Mouse (Mus musculus): ENCODE measurements around the gene Vps13d. TPM values are rescaled to one million over a fixed set of nuclear protein-coding genes. Genes with fewer than 3 reads are reported as not detected.

Vps13d gene
- polyA plus RNA-seq, 1 experiment from 2014 or later, result 14.1 TPM

GRCm38 (mm10) chr4:145215396-145215795 is 20.6 kb upstream of the Vps13d start:
- Histone ChIP-seq H3K36me3 (ENCODE audit: control insufficient read depth, insufficient read depth, low read length) (no peaks in the 10 kb centered on the region), H3K4me3 (ENCODE audit: low read depth, low read length) (no peak overlapping the region), H3K9me3 (ENCODE audit: control insufficient read depth, low read length) (no peaks in the 10 kb centered on the region), H3K4me1 (replicated peaks; ENCODE audit: control insufficient read depth, insufficient read depth, low read length) (no peaks in the 10 kb centered on the region), H3K27me3 (replicated peaks; ENCODE audit: control insufficient read depth, insufficient read depth, low read length) (no peaks in the 10 kb centered on the region), H3K27ac (ENCODE audit: low read depth) (no peak overlapping the region), H3K9ac (ENCODE audit: low read length) (no peak overlapping the region), H3K4me2 (ENCODE audit: low read length) (no peak overlapping the region)
- ATAC-seq (replicated peaks; ENCODE audit: low FRiP score, low TSS enrichment, low read depth) (no peak), DNase-seq (ENCODE audit: low spot score) (no peak)
- 71% methylated on average over 2 of the region's 2 CpGs for WGBS

- no peak for DNase-seq (ENCODE audit: low spot score)
- Histone ChIP-seq H3K4me2 (ENCODE audit: low read length) (no peak overlapping the region), H3K36me3 (ENCODE audit: control insufficient read depth, insufficient read depth, low read length) (no peaks in the 10 kb centered on the region), H3K4me3 (ENCODE audit: low read depth, low read length) (no peak overlapping the region), H3K9me3 (ENCODE audit: control insufficient read depth, low read length) (no peaks in the 10 kb centered on the region), H3K9ac (ENCODE audit: low read length) (no peak overlapping the region), H3K27me3 (replicated peaks; ENCODE audit: control insufficient read depth, insufficient read depth, low read length) (no peaks in the 10 kb centered on the region), H3K27ac (ENCODE audit: low read depth) (no peak overlapping the region), H3K4me1 (replicated peaks; ENCODE audit: control insufficient read depth, insufficient read depth, low read length) (no peaks in the 10 kb centered on the region)
- peak; percentile 42 for ATAC-seq (replicated peaks; ENCODE audit: low FRiP score, low TSS enrichment, low read depth)
- WGBS, result 58% methylated on average over 6 of the region's 6 CpGs
Observed at GRCm38 (mm10) chr4:145214786-145215174, 20.0 kb upstream of the Vps13d start.

GRCm38 (mm10) chr4:145213999-145214785 is 19.4 kb upstream of the Vps13d start:
- H3K27me3 ChIP-seq (replicated peaks; ENCODE audit: control insufficient read depth, insufficient read depth, low read length), result no peaks in the 10 kb centered on the region
- 36% methylated on average over 8 of the region's 8 CpGs for WGBS
- no peak overlapping the region for H3K27ac ChIP-seq (ENCODE audit: low read depth)
- ATAC-seq (replicated peaks; ENCODE audit: low FRiP score, low TSS enrichment, low read depth) (peak; percentile 80), DNase-seq (ENCODE audit: low spot score) (peak; percentile 99)
- no peaks in the 10 kb centered on the region for H3K36me3 ChIP-seq (ENCODE audit: control insufficient read depth, insufficient read depth, low read length)
- no peaks in the 10 kb centered on the region for H3K9me3 ChIP-seq (ENCODE audit: control insufficient read depth, low read length)
- H3K4me1 ChIP-seq (replicated peaks; ENCODE audit: control insufficient read depth, insufficient read depth, low read length), result no peaks in the 10 kb centered on the region
- H3K4me3 ChIP-seq (ENCODE audit: low read depth, low read length), result no peak overlapping the region
- no peak overlapping the region for H3K4me2 ChIP-seq (ENCODE audit: low read length)
- no peak overlapping the region for H3K9ac ChIP-seq (ENCODE audit: low read length)

GRCm38 (mm10) chr4:145211076-145211475 is 16.3 kb upstream of the Vps13d start:
- Histone ChIP-seq H3K36me3 (ENCODE audit: control insufficient read depth, insufficient read depth, low read length) (no peaks in the 10 kb centered on the region), H3K9me3 (ENCODE audit: control insufficient read depth, low read length) (no peaks in the 10 kb centered on the region), H3K4me3 (ENCODE audit: low read depth, low read length) (no peak overlapping the region), H3K27ac (ENCODE audit: low read depth) (no peak overlapping the region), H3K9ac (ENCODE audit: low read length) (no peak overlapping the region), H3K4me2 (ENCODE audit: low read length) (no peak overlapping the region), H3K4me1 (replicated peaks; ENCODE audit: control insufficient read depth, insufficient read depth, low read length) (no peaks in the 10 kb centered on the region), H3K27me3 (replicated peaks; ENCODE audit: control insufficient read depth, insufficient read depth, low read length) (no peaks in the 10 kb centered on the region)
- WGBS, result 65% methylated on average over 2 of the region's 2 CpGs
- DNase-seq (ENCODE audit: low spot score) (no peak), ATAC-seq (replicated peaks; ENCODE audit: low FRiP score, low TSS enrichment, low read depth) (no peak)

GRCm38 (mm10) chr4:145210564-145210963 is 15.8 kb upstream of the Vps13d start:
- Histone ChIP-seq H3K4me1 (replicated peaks; ENCODE audit: control insufficient read depth, insufficient read depth, low read length) (no peaks in the 10 kb centered on the region), H3K36me3 (ENCODE audit: control insufficient read depth, insufficient read depth, low read length) (no peaks in the 10 kb centered on the region), H3K27me3 (replicated peaks; ENCODE audit: control insufficient read depth, insufficient read depth, low read length) (no peaks in the 10 kb centered on the region), H3K9me3 (ENCODE audit: control insufficient read depth, low read length) (no peaks in the 10 kb centered on the region), H3K27ac (ENCODE audit: low read depth) (no peak overlapping the region), H3K4me3 (ENCODE audit: low read depth, low read length) (no peak overlapping the region), H3K9ac (ENCODE audit: low read length) (no peak overlapping the region), H3K4me2 (ENCODE audit: low read length) (no peak overlapping the region)
- WGBS, result 86% methylated on average over 5 of the region's 5 CpGs
- ATAC-seq (replicated peaks; ENCODE audit: low FRiP score, low TSS enrichment, low read depth) (no peak), DNase-seq (ENCODE audit: low spot score) (no peak)

- Histone ChIP-seq H3K4me3 (ENCODE audit: low read depth, low read length) (no peak overlapping the region), H3K4me1 (replicated peaks; ENCODE audit: control insufficient read depth, insufficient read depth, low read length) (no peaks in the 10 kb centered on the region), H3K27me3 (replicated peaks; ENCODE audit: control insufficient read depth, insufficient read depth, low read length) (no peaks in the 10 kb centered on the region), H3K9me3 (ENCODE audit: control insufficient read depth, low read length) (no peaks in the 10 kb centered on the region), H3K4me2 (ENCODE audit: low read length) (no peak overlapping the region), H3K27ac (ENCODE audit: low read depth) (no peak overlapping the region), H3K9ac (ENCODE audit: low read length) (no peak overlapping the region), H3K36me3 (ENCODE audit: control insufficient read depth, insufficient read depth, low read length) (no peaks in the 10 kb centered on the region)
- no peak for ATAC-seq (replicated peaks; ENCODE audit: low FRiP score, low TSS enrichment, low read depth)
- no peak for DNase-seq (ENCODE audit: low spot score)
- WGBS, result 36% methylated on average over 5 of the region's 5 CpGs
Observed at GRCm38 (mm10) chr4:145209690-145210088, 14.9 kb upstream of the Vps13d start.

GRCm38 (mm10) chr4:145209076-145209689 is 14.4 kb upstream of the Vps13d start:
- no peak overlapping the region for H3K27ac ChIP-seq (ENCODE audit: low read depth)
- H3K36me3 ChIP-seq (ENCODE audit: control insufficient read depth, insufficient read depth, low read length), result no peaks in the 10 kb centered on the region
- no peak overlapping the region for H3K9ac ChIP-seq (ENCODE audit: low read length)
- ATAC-seq (replicated peaks; ENCODE audit: low FRiP score, low TSS enrichment, low read depth), result no peak
- 77% methylated on average over 6 of the region's 6 CpGs for WGBS
- no peak overlapping the region for H3K4me2 ChIP-seq (ENCODE audit: low read length)
- DNase-seq (ENCODE audit: low spot score), result no peak
- H3K4me1 ChIP-seq (replicated peaks; ENCODE audit: control insufficient read depth, insufficient read depth, low read length), result no peaks in the 10 kb centered on the region
- H3K27me3 ChIP-seq (replicated peaks; ENCODE audit: control insufficient read depth, insufficient read depth, low read length), result no peaks in the 10 kb centered on the region
- no peaks in the 10 kb centered on the region for H3K9me3 ChIP-seq (ENCODE audit: control insufficient read depth, low read length)
- H3K4me3 ChIP-seq (ENCODE audit: low read depth, low read length), result no peak overlapping the region

- DNase-seq (ENCODE audit: low spot score), result no peak
- Histone ChIP-seq H3K9me3 (ENCODE audit: control insufficient read depth, low read length) (no peaks in the 10 kb centered on the region), H3K27me3 (replicated peaks; ENCODE audit: control insufficient read depth, insufficient read depth, low read length) (no peaks in the 10 kb centered on the region), H3K4me2 (ENCODE audit: low read length) (no peak overlapping the region), H3K4me1 (replicated peaks; ENCODE audit: control insufficient read depth, insufficient read depth, low read length) (no peaks in the 10 kb centered on the region), H3K27ac (ENCODE audit: low read depth) (no peak overlapping the region), H3K36me3 (ENCODE audit: control insufficient read depth, insufficient read depth, low read length) (no peaks in the 10 kb centered on the region), H3K4me3 (ENCODE audit: low read depth, low read length) (no peak overlapping the region), H3K9ac (ENCODE audit: low read length) (no peak overlapping the region)
- 90% methylated on average over 3 of the region's 3 CpGs for WGBS
- ATAC-seq (replicated peaks; ENCODE audit: low FRiP score, low TSS enrichment, low read depth), result no peak
Observed at GRCm38 (mm10) chr4:145207718-145208371, 13.0 kb upstream of the Vps13d start.

All from intestine, embryonic 14.5 days (tissue).